Mouse (Mus musculus): ENCODE data around the gene Usp6nl.

Gene Usp6nl

GRCm38 (mm10) chr2:6469164-6469563, 146.7 kb downstream of the Usp6nl start:
- peak; percentile 53 to 64 for DNase-seq (ENCODE audit: low spot score in 2 of 2)

- DNase-seq (ENCODE audit: low spot score in 2 of 2), result no peak
These were observed 148.7 kb downstream of the Usp6nl start for GRCm38 (mm10) chr2:6471110-6471611.

- DNase-seq (ENCODE audit: low spot score in 2 of 2), result no peak
These were observed 151.4 kb downstream of the Usp6nl start for GRCm38 (mm10) chr2:6473829-6474228.

- no peak for DNase-seq (ENCODE audit: low spot score in 2 of 2)
These were observed 155.4 kb downstream of the Usp6nl start for GRCm38 (mm10) chr2:6477884-6478283.

GRCm38 (mm10) chr2:6478361-6478965, 156.0 kb downstream of the Usp6nl start:
- DNase-seq (ENCODE audit: low spot score in 2 of 2), result peak; percentile 23

- peak in 1 of 2 experiments; percentile 6 for DNase-seq (ENCODE audit: low spot score in 2 of 2)
These were observed 156.5 kb downstream of the Usp6nl start for GRCm38 (mm10) chr2:6478966-6479391.

GRCm38 (mm10) chr2:6479620-6480019, 157.2 kb downstream of the Usp6nl start:
- no peak for DNase-seq (ENCODE audit: low spot score in 2 of 2)

GRCm38 (mm10) chr2:6481966-6482365, 159.5 kb downstream of the Usp6nl start:
- DNase-seq (ENCODE audit: low spot score in 2 of 2), result no peak

GRCm38 (mm10) chr2:6482411-6482810, 159.9 kb downstream of the Usp6nl start:
- no peak for DNase-seq (ENCODE audit: low spot score in 2 of 2)

- DNase-seq (ENCODE audit: low spot score in 2 of 2), result no peak
These were observed 160.9 kb downstream of the Usp6nl start for GRCm38 (mm10) chr2:6483081-6483992.

GRCm38 (mm10) chr2:6484179-6484578, 161.7 kb downstream of the Usp6nl start:
- DNase-seq (ENCODE audit: low spot score in 2 of 2), result no peak

- no peak for DNase-seq (ENCODE audit: low spot score in 2 of 2)
These were observed 165.4 kb downstream of the Usp6nl start for GRCm38 (mm10) chr2:6487566-6488488.

- no peak for DNase-seq (ENCODE audit: low spot score in 2 of 2)
These were observed 166.1 kb downstream of the Usp6nl start for GRCm38 (mm10) chr2:6488489-6489056.

GRCm38 (mm10) chr2:6490076-6490475, 167.6 kb downstream of the Usp6nl start:
- DNase-seq (ENCODE audit: low spot score in 2 of 2), result no peak

GRCm38 (mm10) chr2:6490870-6491269, 168.4 kb downstream of the Usp6nl start:
- DNase-seq (ENCODE audit: low spot score in 2 of 2), result no peak

GRCm38 (mm10) chr2:6493886-6494285, 171.4 kb downstream of the Usp6nl start:
- DNase-seq (ENCODE audit: low spot score in 2 of 2), result no peak
